Mouse (Mus musculus) urinary bladder, postnatal 4 days (tissue): Measurements from ENCODE around the gene Olfm3.
A peak's percentile ranks its signal among the peaks of the same experiment; 100 is the strongest.

ENCODE experiments used
- DNase-seq, 2 experiments: peaks; one replicate each; pipeline ENCODE4 v3.0.0; 2021 to 2022; ENCODE audit warnings: low spot score in 2 of 2

The Olfm3 gene

GRCm38 (mm10) chr3:114903924-114904438 is at the start of gene Olfm3:
Gene Olfm3, plus strand, starts transcription at chr3:114904078.
- peak in 1 of 2 experiments; percentile 61 for DNase-seq

- DNase-seq: no peak
These were observed 14.1 kb upstream of the Olfm3 start for GRCm38 (mm10) chr3:114889764-114890163.

GRCm38 (mm10) chr3:114904633-114905423 is 950 bp downstream of the Olfm3 start:
- no peak for DNase-seq

- DNase-seq: no peak
These were observed 3.7 kb downstream of the Olfm3 start for GRCm38 (mm10) chr3:114907537-114907936.

- no peak for DNase-seq
These were observed 5.0 kb downstream of the Olfm3 start for GRCm38 (mm10) chr3:114908846-114909245.

GRCm38 (mm10) chr3:114920102-114920501 is 16.2 kb downstream of the Olfm3 start:
- DNase-seq: no peak

- no peak for DNase-seq
These were observed 25.7 kb downstream of the Olfm3 start for GRCm38 (mm10) chr3:114929605-114930004.

GRCm38 (mm10) chr3:114930336-114930735 is 26.5 kb downstream of the Olfm3 start:
- DNase-seq: no peak

- no peak for DNase-seq
These were observed 26.9 kb downstream of the Olfm3 start for GRCm38 (mm10) chr3:114930796-114931195.

- DNase-seq: no peak
These were observed 29.0 kb downstream of the Olfm3 start for GRCm38 (mm10) chr3:114932881-114933280.

- no peak for DNase-seq
These were observed 51.0 kb downstream of the Olfm3 start for GRCm38 (mm10) chr3:114954904-114955303.

GRCm38 (mm10) chr3:114959311-114959967 is 55.6 kb downstream of the Olfm3 start:
- no peak for DNase-seq

- no peak for DNase-seq
These were observed 58.6 kb downstream of the Olfm3 start for GRCm38 (mm10) chr3:114962316-114963083.

GRCm38 (mm10) chr3:114971183-114971582 is 67.3 kb downstream of the Olfm3 start:
- no peak for DNase-seq

GRCm38 (mm10) chr3:114972522-114972921 is 68.6 kb downstream of the Olfm3 start:
- DNase-seq: no peak

GRCm38 (mm10) chr3:114990828-114991227 is 87.0 kb downstream of the Olfm3 start:
- no peak for DNase-seq

GRCm38 (mm10) chr3:114995956-114996355 is 92.1 kb downstream of the Olfm3 start:
- no peak for DNase-seq

- DNase-seq: no peak
These were observed 123.7 kb downstream of the Olfm3 start for GRCm38 (mm10) chr3:115027560-115027959.

GRCm38 (mm10) chr3:115028046-115028445 is 124.2 kb downstream of the Olfm3 start:
- DNase-seq: no peak

- no peak for DNase-seq
These were observed 124.7 kb downstream of the Olfm3 start for GRCm38 (mm10) chr3:115028611-115029010.

- DNase-seq: no peak
These were observed 145.2 kb downstream of the Olfm3 start for GRCm38 (mm10) chr3:115049060-115049459.

GRCm38 (mm10) chr3:115064901-115065300 is 161.0 kb downstream of the Olfm3 start:
- no peak for DNase-seq
